Comparison of ENCODE assay signal across 14 mouse cellular contexts in the genomic region with DNA sequence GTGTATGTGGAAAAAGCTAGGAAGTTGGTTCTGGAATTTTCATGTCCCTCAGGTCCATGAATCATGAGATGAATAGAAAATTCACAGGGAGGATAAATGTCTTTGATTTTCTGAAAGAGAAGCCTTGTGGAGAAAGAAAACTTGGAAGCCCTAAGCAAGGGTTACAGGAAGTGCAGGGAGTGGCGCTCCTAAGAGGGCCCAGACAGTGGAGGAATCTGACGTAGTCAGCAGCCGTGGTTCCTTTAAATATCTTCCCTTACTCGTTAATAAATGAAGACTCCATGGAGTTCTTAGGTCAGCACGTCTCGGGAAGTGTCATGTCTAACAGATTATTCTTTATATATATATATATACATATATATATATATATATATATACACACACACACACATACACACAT. TPM values are rescaled to one million over a fixed set of nuclear protein-coding genes. Genes with fewer than 3 reads are reported as not detected.
A peak's percentile ranks its signal among the peaks of the same experiment; 100 is the strongest.
DNase-seq lines count a peak whose midpoint lies in the region; ATAC-seq and TF ChIP-seq lines count a peak whose summit lies in the region.
"Had no signal": no experiment of that assay in that cellular context is flagged by ENCODE, and none has a peak within 500 bp of the region (broad histone marks: within the 10 kb centered on the region; RNA-seq: fewer than 3 reads in every experiment).

No protein-coding gene starts in this region.

- H3K4me3 ChIP-seq in intestine, embryonic 14.5 days (ENCODE audit: low read depth, low read length) = no peak overlapping the region
- H3K4me3 ChIP-seq in intestine, embryonic 15.5 days (replicated peaks) = no peak overlapping the region
- no peak overlapping the region for H3K4me3 ChIP-seq in stomach, embryonic 14.5 days (ENCODE audit: low read depth, low read length)
- no peak overlapping the region for H3K4me3 ChIP-seq in stomach, postnatal 0 days (ENCODE audit: low read depth, low read length)
- no peak overlapping the region for H3K4me3 ChIP-seq in liver, embryonic 16.5 days (ENCODE audit: low read depth, low read length)
- H3K4me3 ChIP-seq: limb, embryonic 13.5 days; megakaryocyte, embryonic 14.5 days had no signal

- no peak overlapping the region; the same call in 1 of the 2 replicates for H3K4me2 ChIP-seq in intestine, embryonic 14.5 days (ENCODE audit: low read length)
- no peak overlapping the region for H3K4me2 ChIP-seq in intestine, embryonic 15.5 days (replicated peaks)
- H3K4me2 ChIP-seq in stomach, embryonic 14.5 days (replicated peaks; ENCODE audit: low read depth, low read length) = no peak overlapping the region
- H3K4me2 ChIP-seq in stomach, postnatal 0 days (replicated peaks; ENCODE audit: low read depth) = no peak overlapping the region
- no peak overlapping the region for H3K4me2 ChIP-seq in liver, embryonic 16.5 days (ENCODE audit: low read depth, low read length)
- H3K4me2 ChIP-seq: limb, embryonic 13.5 days had no signal

- no peaks in the 10 kb centered on the region for H3K36me3 ChIP-seq in intestine, embryonic 14.5 days (ENCODE audit: control insufficient read depth, insufficient read depth, low read length)
- no peaks in the 10 kb centered on the region for H3K36me3 ChIP-seq in intestine, embryonic 15.5 days
- no peaks in the 10 kb centered on the region for H3K36me3 ChIP-seq in stomach, embryonic 14.5 days (ENCODE audit: control insufficient read depth, insufficient read depth, low read length)
- H3K36me3 ChIP-seq in stomach, postnatal 0 days (ENCODE audit: control insufficient read depth, insufficient read depth, low read length) = no peaks in the 10 kb centered on the region
- H3K36me3 ChIP-seq in liver, embryonic 16.5 days (ENCODE audit: control insufficient read depth, insufficient read depth) = no peaks in the 10 kb centered on the region

- no peak for TF ChIP-seq CTCF in stomach, postnatal 0 days (IDR thresholded peaks at IDR 0.05; ENCODE audit: low read depth)

- TF ChIP-seq EP300 in stomach, postnatal 0 days (optimal IDR thresholded peaks at IDR 0.05) = no peak

- peaks cover 11% of the 10 kb centered on the region; the same call in 1 of the 2 replicates for H3K4me1 ChIP-seq in intestine, embryonic 14.5 days (replicated peaks; ENCODE audit: control insufficient read depth, insufficient read depth, low read length)
- H3K4me1 ChIP-seq in intestine, embryonic 15.5 days (replicated peaks) = no peaks in the 10 kb centered on the region; the same call in 1 of the 2 replicates
- no peaks in the 10 kb centered on the region for H3K4me1 ChIP-seq in stomach, embryonic 14.5 days (ENCODE audit: control insufficient read depth, insufficient read depth, low read length)
- no peaks in the 10 kb centered on the region for H3K4me1 ChIP-seq in stomach, postnatal 0 days (replicated peaks; ENCODE audit: control insufficient read depth, insufficient read depth)
- peaks cover 2% of the 10 kb centered on the region; the same call in 1 of the 2 replicates for H3K4me1 ChIP-seq in liver, embryonic 16.5 days (ENCODE audit: control insufficient read depth, low read depth, low read length)

- DNase-seq in intestine, embryonic 14.5 days (ENCODE audit: low spot score) = no peak
- DNase-seq in stomach, postnatal 0 days (ENCODE audit: low spot score) = no peak
- DNase-seq in spleen, postnatal 4 days (ENCODE audit: low spot score in 2 of 2) = no peak
- DNase-seq in left cerebral cortex, adult 18-20 months (ENCODE audit: low spot score in 2 of 2) = no peak
- DNase-seq in testis, postnatal 14 days (ENCODE audit: low spot score) = no peak
- DNase-seq: cerebellum, adult 8-10 months; embryo, embryonic 11 days; thymus, postnatal 4 days had no signal

- H3K27me3 ChIP-seq in intestine, embryonic 14.5 days (replicated peaks; ENCODE audit: control insufficient read depth, insufficient read depth, low read length) = no peaks in the 10 kb centered on the region
- no peaks in the 10 kb centered on the region for H3K27me3 ChIP-seq in intestine, embryonic 15.5 days (replicated peaks)
- H3K27me3 ChIP-seq in stomach, embryonic 14.5 days (ENCODE audit: control insufficient read depth, insufficient read depth, low read length) = no peaks in the 10 kb centered on the region
- H3K27me3 ChIP-seq in stomach, postnatal 0 days (ENCODE audit: control insufficient read depth, insufficient read depth, low read length) = no peaks in the 10 kb centered on the region
- no peaks in the 10 kb centered on the region for H3K27me3 ChIP-seq in liver, embryonic 16.5 days (ENCODE audit: control insufficient read depth, insufficient read depth, low read depth, low read length)
- H3K27me3 ChIP-seq: limb, embryonic 13.5 days; megakaryocyte, embryonic 14.5 days had no signal

- peak overlapping the region; percentile 11; the same call in 1 of the 2 replicates for H3K27ac ChIP-seq in intestine, embryonic 14.5 days (ENCODE audit: low read depth)
- H3K27ac ChIP-seq in intestine, embryonic 15.5 days = no peak overlapping the region
- H3K27ac ChIP-seq in stomach, embryonic 14.5 days (ENCODE audit: low read length) = no peak overlapping the region
- H3K27ac ChIP-seq in stomach, postnatal 0 days (replicated peaks) = no peak overlapping the region
- H3K27ac ChIP-seq in liver, embryonic 16.5 days (ENCODE audit: low read length) = no peak overlapping the region
- H3K27ac ChIP-seq: limb, embryonic 13.5 days had no signal

- 0 out of 2 replicates have a peak, but pooled peaks have one; percentile 32 for ATAC-seq in intestine, embryonic 14.5 days (replicated peaks; ENCODE audit: low FRiP score, low TSS enrichment, low read depth)
- no peak for ATAC-seq in intestine, embryonic 15.5 days
- ATAC-seq in stomach, embryonic 14.5 days (ENCODE audit: insufficient number of reproducible peaks, insufficient read depth, low FRiP score, low read depth) = peak; percentile 58; the same call in 1 of the 2 replicates
- no peak for ATAC-seq in stomach, postnatal 0 days (ENCODE audit: low FRiP score, low TSS enrichment)
- ATAC-seq in liver, embryonic 16.5 days (ENCODE audit: low read depth) = peak; percentile 47; the same call in 1 of the 2 replicates
- ATAC-seq: intestine, postnatal 0 days had no signal

- no peaks in the 10 kb centered on the region for H3K9me3 ChIP-seq in intestine, embryonic 14.5 days (ENCODE audit: control insufficient read depth, low read length)
- H3K9me3 ChIP-seq in intestine, embryonic 15.5 days = no peaks in the 10 kb centered on the region
- H3K9me3 ChIP-seq in stomach, embryonic 14.5 days (ENCODE audit: control insufficient read depth, low read depth, low read length) = no peaks in the 10 kb centered on the region
- H3K9me3 ChIP-seq in stomach, postnatal 0 days (ENCODE audit: control insufficient read depth, low read length) = no peaks in the 10 kb centered on the region
- no peaks in the 10 kb centered on the region for H3K9me3 ChIP-seq in liver, embryonic 16.5 days (replicated peaks; ENCODE audit: control insufficient read depth, low read length)
- H3K9me3 ChIP-seq: limb, embryonic 13.5 days; megakaryocyte, embryonic 14.5 days had no signal

- 20% methylated on average over 6 of the region's 6 CpGs for WGBS in intestine, embryonic 14.5 days
- 32% methylated on average over 6 of the region's 6 CpGs for WGBS in intestine, embryonic 15.5 days
- WGBS in stomach, embryonic 14.5 days = 42% methylated on average over 6 of the region's 6 CpGs
- 25% methylated on average over 6 of the region's 6 CpGs for WGBS in stomach, postnatal 0 days
- WGBS in liver, embryonic 16.5 days (ENCODE audit: insufficient replicate concordance) = 48% methylated on average over 6 of the region's 6 CpGs

- H3K9ac ChIP-seq in intestine, embryonic 14.5 days (ENCODE audit: low read length) = no peak overlapping the region
- H3K9ac ChIP-seq in intestine, embryonic 15.5 days = no peak overlapping the region
- H3K9ac ChIP-seq in stomach, embryonic 14.5 days (replicated peaks; ENCODE audit: low read depth, low read length) = no peak overlapping the region
- no peak overlapping the region for H3K9ac ChIP-seq in stomach, postnatal 0 days (ENCODE audit: low read length)
- H3K9ac ChIP-seq in liver, embryonic 16.5 days (ENCODE audit: low read depth, low read length) = no peak overlapping the region
- H3K9ac ChIP-seq: limb, embryonic 13.5 days had no signal

RNA-seq across cellular contexts. Expression of a gene that starts 28.0 kb away (rescaled TPM):
- 39.6 and 41.3 TPM in 2 replicates for polyA plus RNA-seq in intestine, embryonic 14.5 days (2014; fragmentation: Nextera tagmentation; extraction: Ambion mirVana)
- polyA plus RNA-seq in intestine, embryonic 15.5 days (2015; fragmentation: Nextera tagmentation; extraction: Ambion mirVana) = 30.1 and 32.6 TPM in 2 replicates
- polyA plus RNA-seq in stomach, embryonic 14.5 days (2014; fragmentation: Nextera tagmentation; extraction: Ambion mirVana) = 36.8 and 40.9 TPM in 2 replicates
- 15.7 and 16.6 TPM in 2 replicates for polyA plus RNA-seq in stomach, postnatal 0 days (2015; fragmentation: Nextera tagmentation; extraction: Ambion mirVana)
- polyA plus RNA-seq in liver, embryonic 16.5 days (2015; fragmentation: Nextera tagmentation; extraction: Ambion mirVana) = 15.8 and 16.0 TPM in 2 replicates
- total RNA-seq in left cerebral cortex, adult 18-20 months (2021) = 1 to 10 TPM; 2.2 to 3.8 TPM

Comparison
In these comparisons a context has a peak if more than half of its experiments do, and no peak if none do; other contexts are left out.
1. ATAC-seq: peak in intestine, embryonic 14.5 days (single experiment), stomach, embryonic 14.5 days (single experiment) and liver, embryonic 16.5 days (single experiment); none in intestine, embryonic 15.5 days (single experiment) and stomach, postnatal 0 days (single experiment).